Mouse (Mus musculus) thymus, adult 2 months (tissue): ENCODE data around the gene Klhdc8a.
"Not testable (repeated sequence)": the region's sequence is repeated elsewhere in the genome, so short reads cannot be mapped to it uniquely, and the experiment has no call there.

Experiments used
- CTCF ChIP-seq: fragments of 200-500 bp; IDR thresholded peaks from 2 replicates; pipeline ENCODE4 v1.5.1; 2012; ENCODE audit warnings: mild to moderate bottlenecking, control low read depth, low read length, moderate library complexity, borderline replicate concordance; ENCODE audit not compliant: control insufficient read depth, poor library complexity, insufficient read depth; ENCODE audit errors: extremely low read depth
- POLR2A ChIP-seq: fragments of 200-500 bp; IDR thresholded peaks from 2 replicates; pipeline ENCODE4 v1.6.1; 2012; ENCODE audit warnings: mild to moderate bottlenecking, low read length, control low read depth, moderate library complexity; ENCODE audit not compliant: control insufficient read depth, poor library complexity, insufficient read depth; ENCODE audit errors: extremely low read depth

DNA sequence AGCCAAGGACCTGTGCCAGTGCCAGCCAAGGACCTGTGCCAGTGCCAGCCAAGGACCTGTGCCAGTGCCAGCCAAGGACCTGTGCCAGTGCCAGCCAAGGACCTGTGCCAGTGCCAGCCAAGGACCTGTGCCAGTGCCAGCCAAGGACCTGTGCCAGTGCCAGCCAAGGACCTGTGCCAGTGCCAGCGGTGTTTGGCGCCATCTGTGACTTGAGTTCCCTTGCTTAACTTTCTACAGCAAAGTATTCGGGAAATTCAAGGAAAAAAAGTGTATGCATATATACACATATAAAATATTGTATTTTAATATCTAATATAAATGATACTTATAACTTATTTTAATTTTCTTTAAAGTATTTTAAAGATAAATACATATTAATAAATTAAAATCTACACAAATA, 51.2 kb downstream of the Klhdc8a start:
- not testable (repeated sequence) for TF ChIP-seq CTCF, POLR2A
